Mouse (Mus musculus): ENCODE measurements around the gene Vmn2r15.

Gene Vmn2r15

GRCm38 (mm10) chr5:109297544-109297943 is at the start of gene Vmn2r15:
TSS of gene Vmn2r15 (minus strand) at chr5:109297644.
- no peak for DNase-seq (ENCODE audit: low spot score)

GRCm38 (mm10) chr5:109329862-109330261 is 32.4 kb upstream of the Vmn2r15 start, which contains the start of gene Vmn2r16:
TSS of gene Vmn2r16 (plus strand) at chr5:109330162.
- no peak for DNase-seq (ENCODE audit: low spot score)

GRCm38 (mm10) chr5:109294655-109295054 is 2.8 kb downstream of the Vmn2r15 start:
- DNase-seq (ENCODE audit: low spot score), result peak; percentile 44
